Mouse (Mus musculus): Measurements from ENCODE around the gene Gna13. TPM values are rescaled to one million over a fixed set of nuclear protein-coding genes. Genes with fewer than 3 reads are reported as not detected.

Gene Gna13
- polyA plus RNA-seq, 1 experiment from 2014 or later: 20.8 TPM

DNA sequence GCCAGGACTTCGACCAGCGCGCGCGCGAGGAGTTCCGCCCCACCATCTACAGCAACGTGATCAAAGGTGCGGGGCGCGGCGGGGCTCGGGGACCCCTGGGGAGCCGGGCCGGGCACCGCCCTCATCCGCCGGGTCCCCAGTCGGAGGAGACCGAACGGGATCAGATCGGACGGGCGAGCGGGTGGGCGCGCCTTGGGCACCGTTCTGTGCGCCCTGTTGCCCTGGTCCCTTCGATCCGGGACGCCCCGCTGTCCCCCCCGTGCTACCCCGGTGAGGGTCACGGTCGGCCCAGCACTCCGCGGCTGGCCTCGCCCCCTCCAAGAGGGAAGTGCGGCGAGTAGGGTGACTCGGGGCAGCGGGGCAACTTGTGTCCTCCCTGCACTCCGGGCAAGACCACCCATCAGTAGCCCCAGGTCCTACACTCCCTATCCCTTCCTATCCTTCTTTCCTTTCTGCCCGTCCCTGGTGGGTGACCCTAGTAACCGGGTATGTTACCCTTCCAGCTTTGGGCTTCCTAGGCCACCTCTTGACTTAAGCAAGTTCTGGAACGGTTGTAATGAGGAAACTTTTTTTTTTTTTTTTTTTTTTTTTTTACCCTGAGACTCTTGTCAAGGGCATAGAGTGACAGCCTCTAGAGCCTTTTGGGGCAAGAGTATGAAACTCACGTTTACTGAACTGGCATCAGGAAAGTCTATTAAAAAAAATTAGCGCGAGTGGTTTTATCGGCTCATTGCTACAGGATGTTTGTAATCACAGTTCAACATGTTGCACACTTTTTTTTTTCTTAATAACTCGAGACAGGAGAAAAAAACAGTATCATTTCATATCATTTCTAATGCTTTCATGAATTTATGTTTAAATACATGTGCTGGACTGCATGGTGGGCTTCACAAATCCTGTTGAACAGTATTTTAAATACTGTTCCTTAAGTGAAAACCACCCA, 831 bp downstream of the Gna13 start:
- Histone ChIP-seq H3K4me3 (replicated peaks) (peak overlapping the region; percentile 97), H3K27me3 (peaks cover 3% of the 10 kb centered on the region; the same call in 1 of the 2 replicates), H3K4me1 (peaks cover 51% of the 10 kb centered on the region), H3K9me3 (replicated peaks) (no peaks in the 10 kb centered on the region), H3K4me2 (peak overlapping the region; percentile 72), H3K9ac (peak overlapping the region; percentile 96), H3K36me3 (peaks cover 24% of the 10 kb centered on the region), H3K27ac (peak overlapping the region; percentile 98)
- ATAC-seq (replicated peaks; ENCODE audit: low FRiP score): peak; percentile 73
- 2% methylated on average over 53 of the region's 53 CpGs for WGBS

DNA sequence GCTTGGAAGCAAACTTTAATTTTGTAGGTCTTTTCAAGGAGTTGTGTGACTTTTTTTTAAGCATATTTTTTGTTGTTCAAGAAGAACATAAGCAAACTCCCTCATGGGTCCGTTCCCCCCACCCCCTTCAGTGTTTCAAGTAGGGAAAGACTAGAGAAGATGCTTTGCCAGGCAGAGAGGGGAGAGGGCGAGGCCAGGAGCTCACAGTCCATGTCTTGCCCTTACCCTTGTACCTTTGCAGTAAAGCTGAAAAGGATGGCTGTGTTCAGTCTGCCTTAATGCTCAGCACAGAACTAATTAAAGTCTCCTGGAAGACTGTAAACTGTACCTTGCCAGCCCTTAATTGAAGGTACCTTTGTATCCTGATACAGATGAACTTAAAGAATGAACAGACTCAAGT, 1.7 kb downstream of the Gna13 start:
- Histone ChIP-seq H3K9me3 (replicated peaks) (no peaks in the 10 kb centered on the region), H3K27ac (0 out of 2 replicates have a peak overlapping the region, but pooled peaks have one; percentile 32), H3K36me3 (peaks cover 31% of the 10 kb centered on the region), H3K4me2 (peak overlapping the region; percentile 72), H3K27me3 (peaks cover 3% of the 10 kb centered on the region; the same call in 1 of the 2 replicates), H3K9ac (0 out of 2 replicates have a peak overlapping the region, but pooled peaks have one; percentile 17), H3K4me3 (replicated peaks) (peak overlapping the region; percentile 97), H3K4me1 (peaks cover 56% of the 10 kb centered on the region)
- 58% methylated on average over 2 of the region's 2 CpGs for WGBS
- ATAC-seq (replicated peaks; ENCODE audit: low FRiP score): no peak

DNA sequence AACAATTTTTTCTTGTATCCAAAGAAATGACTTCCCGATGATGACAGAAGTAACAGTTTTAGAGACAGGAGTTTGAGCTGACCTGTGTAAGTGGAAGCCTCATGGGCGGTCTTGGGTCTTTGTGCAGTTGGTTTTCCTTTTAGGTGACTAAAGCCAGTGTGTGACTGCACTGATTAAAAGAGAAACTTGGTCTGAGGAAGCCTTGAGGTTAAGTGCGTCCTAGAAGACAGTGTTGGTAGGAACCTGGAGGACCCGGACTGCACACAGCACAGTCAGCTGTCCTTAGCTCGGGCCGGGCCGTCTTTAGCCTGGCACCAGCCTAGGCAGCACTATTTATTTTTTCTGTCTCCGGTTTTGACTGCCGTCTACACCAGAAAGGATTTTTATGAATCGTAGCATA, 2.2 kb downstream of the Gna13 start:
- H3K4me2 ChIP-seq: peak overlapping the region; percentile 72
- no peaks in the 10 kb centered on the region for H3K9me3 ChIP-seq (replicated peaks)
- H3K27me3 ChIP-seq: no peaks in the 10 kb centered on the region; the same call in 1 of the 2 replicates
- H3K36me3 ChIP-seq: peaks cover 31% of the 10 kb centered on the region
- H3K4me3 ChIP-seq (replicated peaks): peak overlapping the region; percentile 97
- WGBS: 79% methylated on average over 10 of the region's 10 CpGs
- ATAC-seq (replicated peaks; ENCODE audit: low FRiP score): no peak
- H3K27ac ChIP-seq: 0 out of 2 replicates have a peak overlapping the region, but pooled peaks have one; percentile 32
- H3K9ac ChIP-seq: no peak overlapping the region; the same call in 1 of the 2 replicates
- H3K4me1 ChIP-seq: peaks cover 56% of the 10 kb centered on the region

DNA sequence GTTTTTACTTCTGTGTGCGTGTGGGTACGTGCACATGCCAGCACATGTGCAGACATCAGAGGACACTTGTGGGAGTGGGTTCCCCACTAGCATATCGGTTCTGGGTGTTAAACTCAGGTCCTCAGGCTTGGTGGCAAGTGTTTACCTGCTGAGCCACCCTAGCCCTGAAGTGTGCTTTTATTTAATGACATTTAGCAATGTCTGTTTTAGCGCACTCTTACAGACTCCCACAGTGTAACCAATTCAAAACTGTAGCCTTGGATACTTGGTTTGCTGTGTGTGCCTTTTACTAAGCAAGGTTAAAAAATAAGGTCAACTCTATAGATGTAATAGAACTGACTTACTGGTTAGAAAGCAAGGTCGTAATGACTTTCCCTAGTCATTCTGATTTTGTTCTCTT, 3.2 kb downstream of the Gna13 start:
- no peak overlapping the region for H3K4me3 ChIP-seq (replicated peaks)
- H3K9ac ChIP-seq: no peak overlapping the region
- 92% methylated on average over 5 of the region's 5 CpGs for WGBS
- H3K4me1 ChIP-seq: peaks cover 54% of the 10 kb centered on the region
- peaks cover 31% of the 10 kb centered on the region for H3K36me3 ChIP-seq
- no peaks in the 10 kb centered on the region for H3K9me3 ChIP-seq (replicated peaks)
- no peak overlapping the region for H3K4me2 ChIP-seq
- H3K27ac ChIP-seq: no peak overlapping the region
- no peaks in the 10 kb centered on the region for H3K27me3 ChIP-seq
- no peak for ATAC-seq (replicated peaks; ENCODE audit: low FRiP score)

DNA sequence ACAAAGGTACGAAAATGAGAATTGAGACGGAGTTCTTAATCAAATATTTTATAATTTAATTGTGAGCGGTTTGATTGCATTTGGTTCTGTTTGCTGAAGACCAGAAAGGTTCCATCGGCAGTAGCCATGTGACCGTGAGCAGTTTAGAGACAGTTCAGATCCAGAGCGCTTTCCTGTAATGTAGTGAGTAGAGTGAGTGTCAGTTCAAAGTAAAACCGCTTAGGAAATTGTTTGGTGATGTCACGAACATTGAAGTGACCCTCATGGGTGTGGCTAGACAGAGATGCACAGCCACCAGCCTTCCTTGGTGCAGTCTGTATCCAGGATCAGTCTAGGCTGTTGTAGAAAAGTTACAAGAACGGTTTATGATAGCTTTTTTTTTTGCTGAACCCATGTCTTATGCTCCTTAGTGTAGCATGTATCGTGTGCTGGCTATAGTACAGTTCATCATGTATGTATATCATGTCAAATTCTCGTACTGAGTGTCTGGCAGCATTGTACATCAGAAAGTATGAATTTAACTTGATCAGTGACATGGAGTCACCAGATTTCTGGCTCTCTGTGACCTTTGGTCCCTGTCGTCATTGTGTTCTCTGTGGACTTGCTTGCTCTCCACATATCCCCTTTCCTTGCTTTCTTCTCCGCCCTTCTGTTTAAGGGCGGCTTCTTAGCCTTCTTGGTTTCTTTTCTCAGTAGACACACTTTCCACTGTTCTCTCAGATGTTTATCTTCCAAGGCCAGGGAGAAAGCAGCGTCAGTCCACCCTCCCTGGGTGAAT, 4.4 kb downstream of the Gna13 start:
- Histone ChIP-seq H3K27ac (no peak overlapping the region; the same call in 1 of the 2 replicates), H3K9ac (no peak overlapping the region), H3K9me3 (replicated peaks) (no peaks in the 10 kb centered on the region), H3K4me3 (replicated peaks) (no peak overlapping the region), H3K36me3 (peaks cover 31% of the 10 kb centered on the region), H3K4me1 (peaks cover 44% of the 10 kb centered on the region), H3K27me3 (no peaks in the 10 kb centered on the region), H3K4me2 (no peak overlapping the region)
- ATAC-seq (replicated peaks; ENCODE audit: low FRiP score): no peak
- 74% methylated on average over 15 of the region's 15 CpGs for WGBS

DNA sequence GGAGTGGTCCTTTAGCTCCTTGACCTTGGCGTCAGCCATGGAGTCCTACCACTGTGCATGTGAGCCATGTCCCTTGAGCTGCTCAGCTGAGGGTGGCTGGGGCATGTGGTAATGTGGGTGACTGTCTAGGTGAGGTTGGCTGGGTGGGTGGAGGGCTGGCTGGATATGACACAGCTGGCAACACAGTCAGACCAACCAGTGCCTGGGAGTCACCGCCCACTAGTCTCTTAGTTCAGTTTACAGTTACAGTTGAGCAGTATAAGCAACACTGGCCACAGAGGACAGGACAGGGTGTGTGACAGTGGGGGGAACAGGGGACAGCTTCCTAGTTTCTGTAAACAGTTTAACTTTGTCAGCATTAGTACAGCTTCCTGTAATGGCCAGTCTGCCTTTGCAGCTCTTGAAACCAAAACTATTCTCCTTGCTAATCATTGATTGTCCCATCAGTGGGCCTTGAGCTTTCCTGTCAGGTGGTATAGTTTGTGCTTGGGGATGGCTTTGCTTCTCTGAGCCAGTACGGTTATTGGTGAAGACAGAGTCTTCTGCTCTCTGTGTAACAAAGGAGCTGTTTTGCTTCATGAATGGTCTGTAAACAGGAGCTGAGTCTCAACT, 6.5 kb downstream of the Gna13 start:
- Histone ChIP-seq H3K27ac (peak overlapping the region; percentile 28; the same call in 1 of the 2 replicates), H3K36me3 (peaks cover 38% of the 10 kb centered on the region), H3K9me3 (replicated peaks) (no peaks in the 10 kb centered on the region), H3K9ac (no peak overlapping the region), H3K4me2 (no peak overlapping the region), H3K4me3 (replicated peaks) (no peak overlapping the region), H3K4me1 (peaks cover 43% of the 10 kb centered on the region), H3K27me3 (no peaks in the 10 kb centered on the region)
- WGBS: 76% methylated on average over 3 of the region's 3 CpGs
- peak; percentile 33; the same call in 1 of the 2 replicates for ATAC-seq (replicated peaks; ENCODE audit: low FRiP score)

DNA sequence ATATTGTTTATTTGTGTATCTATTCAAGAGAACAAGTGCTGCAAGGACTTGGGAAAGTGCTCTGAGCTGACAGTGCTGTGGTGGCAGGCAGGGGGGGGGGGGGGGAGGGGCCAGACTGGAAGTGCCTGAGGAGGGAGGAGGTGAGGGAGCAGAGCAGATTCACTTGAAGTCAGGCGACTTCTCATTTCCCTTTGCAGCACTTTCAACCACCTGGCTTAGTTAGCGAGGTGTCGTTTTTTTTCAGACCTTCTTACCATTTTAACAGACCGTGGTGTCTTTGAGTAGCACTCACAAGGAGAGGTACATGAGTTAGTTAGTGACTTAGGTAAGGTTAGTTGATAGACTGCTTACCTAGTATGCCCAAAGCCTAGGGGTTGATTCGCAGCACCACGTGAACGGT, 12.8 kb downstream of the Gna13 start:
- Histone ChIP-seq H3K4me3 (replicated peaks) (no peak overlapping the region), H3K9me3 (replicated peaks) (no peaks in the 10 kb centered on the region), H3K27ac (no peak overlapping the region), H3K4me2 (no peak overlapping the region), H3K36me3 (peaks cover 7% of the 10 kb centered on the region; the same call in 1 of the 2 replicates), H3K9ac (no peak overlapping the region), H3K4me1 (peaks cover 24% of the 10 kb centered on the region), H3K27me3 (no peaks in the 10 kb centered on the region)
- no peak for ATAC-seq (replicated peaks; ENCODE audit: low FRiP score)
- WGBS: 78% methylated on average over 7 of the region's 7 CpGs

DNA sequence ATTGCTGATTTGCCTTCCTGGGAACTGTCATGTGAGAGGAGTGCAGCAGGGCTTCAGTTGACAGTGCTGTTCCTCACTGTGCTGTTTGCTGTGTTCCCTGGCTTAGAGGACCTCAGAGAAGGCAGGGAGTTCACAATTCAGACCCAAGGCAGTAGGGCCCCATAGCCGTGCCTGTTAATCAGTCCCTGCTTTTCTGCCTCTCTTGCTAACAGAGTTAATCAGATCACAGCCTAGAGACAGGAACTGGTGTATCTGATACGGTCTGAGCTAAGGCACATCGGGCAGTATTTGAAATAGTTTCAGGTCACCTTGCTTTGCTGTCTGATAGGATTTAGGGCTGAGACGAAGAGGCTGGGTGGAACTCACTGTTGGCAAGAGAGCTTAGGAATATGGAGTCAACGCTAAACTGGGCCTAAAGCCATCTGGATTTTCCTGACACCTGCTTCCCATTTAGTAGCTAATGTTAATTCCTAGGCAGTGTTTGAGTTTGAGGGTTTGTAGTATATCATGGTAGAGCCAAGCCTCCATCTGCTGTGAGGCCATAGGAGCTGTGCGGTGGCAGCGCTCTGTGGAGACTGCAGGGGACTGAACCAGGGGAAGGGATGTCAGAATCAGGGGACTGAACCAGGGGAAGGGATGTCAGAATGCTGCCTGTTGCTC, 14.0 kb downstream of the Gna13 start:
- no peak for ATAC-seq (replicated peaks; ENCODE audit: low FRiP score)

DNA sequence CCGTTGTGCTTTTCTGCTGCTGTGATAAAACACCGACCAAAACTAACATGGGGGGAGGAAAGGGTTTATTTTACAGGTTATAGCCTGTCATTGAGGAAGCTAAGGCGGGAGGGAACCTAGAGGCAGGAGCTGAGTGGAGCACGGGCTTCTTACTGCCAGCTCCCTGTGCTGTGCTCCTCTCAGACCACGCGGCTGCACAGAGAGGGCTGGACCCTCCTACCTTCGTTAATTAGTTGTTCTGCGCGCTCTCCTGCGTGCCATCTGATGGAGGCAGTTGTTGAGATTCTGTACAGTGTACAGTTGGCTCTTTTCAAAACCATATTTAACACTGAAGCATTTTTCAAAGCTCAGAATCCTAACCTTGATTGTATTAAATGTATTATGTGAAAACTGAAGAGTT, 14.8 kb downstream of the Gna13 start:
- H3K36me3 ChIP-seq: peaks cover 7% of the 10 kb centered on the region; the same call in 1 of the 2 replicates
- peak; percentile 49; the same call in 1 of the 2 replicates for ATAC-seq (replicated peaks; ENCODE audit: low FRiP score)

More for the DNA sequence above, 14.0 kb downstream of the Gna13 start:
- Histone ChIP-seq H3K9me3 (replicated peaks) (no peaks in the 10 kb centered on the region), H3K36me3 (peaks cover 7% of the 10 kb centered on the region; the same call in 1 of the 2 replicates), H3K4me3 (replicated peaks) (no peak overlapping the region), H3K4me2 (no peak overlapping the region), H3K27ac (peak overlapping the region; percentile 18; the same call in 1 of the 2 replicates), H3K27me3 (no peaks in the 10 kb centered on the region), H3K9ac (no peak overlapping the region), H3K4me1 (peaks cover 24% of the 10 kb centered on the region)
- WGBS: 54% methylated on average over 7 of the region's 7 CpGs

DNA sequence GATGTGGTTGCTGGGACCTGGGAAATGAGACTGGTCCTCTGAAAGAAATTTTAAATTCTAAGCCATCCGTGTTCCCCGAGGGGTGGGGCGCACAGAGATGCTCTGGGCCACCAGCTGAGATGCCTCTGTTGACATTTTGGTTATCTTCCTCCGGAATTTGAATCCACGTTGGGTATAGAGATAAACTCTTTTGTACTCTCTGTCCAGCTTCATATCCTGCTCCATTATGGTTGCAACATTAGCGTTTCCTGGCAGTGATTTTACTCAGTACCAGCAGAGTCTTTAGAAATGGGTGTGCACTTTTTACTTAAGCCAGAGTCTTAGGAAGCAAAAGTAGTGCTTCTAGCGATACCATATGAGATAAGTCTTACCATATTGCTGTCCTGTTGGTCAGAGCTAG, 15.4 kb downstream of the Gna13 start:
- Histone ChIP-seq H3K4me3 (replicated peaks) (no peak overlapping the region), H3K9ac (no peak overlapping the region), H3K27me3 (no peaks in the 10 kb centered on the region), H3K9me3 (replicated peaks) (no peaks in the 10 kb centered on the region), H3K27ac (no peak overlapping the region), H3K4me2 (no peak overlapping the region), H3K4me1 (peaks cover 24% of the 10 kb centered on the region), H3K36me3 (peaks cover 7% of the 10 kb centered on the region; the same call in 1 of the 2 replicates)
- WGBS: 65% methylated on average over 7 of the region's 7 CpGs
- no peak for ATAC-seq (replicated peaks; ENCODE audit: low FRiP score)

More for the DNA sequence above, 14.8 kb downstream of the Gna13 start:
- Histone ChIP-seq H3K27me3 (no peaks in the 10 kb centered on the region), H3K27ac (no peak overlapping the region), H3K9ac (no peak overlapping the region), H3K9me3 (replicated peaks) (no peaks in the 10 kb centered on the region), H3K4me2 (no peak overlapping the region), H3K4me1 (peaks cover 24% of the 10 kb centered on the region), H3K4me3 (replicated peaks) (no peak overlapping the region)
- 25% methylated on average over 10 of the region's 10 CpGs for WGBS

DNA sequence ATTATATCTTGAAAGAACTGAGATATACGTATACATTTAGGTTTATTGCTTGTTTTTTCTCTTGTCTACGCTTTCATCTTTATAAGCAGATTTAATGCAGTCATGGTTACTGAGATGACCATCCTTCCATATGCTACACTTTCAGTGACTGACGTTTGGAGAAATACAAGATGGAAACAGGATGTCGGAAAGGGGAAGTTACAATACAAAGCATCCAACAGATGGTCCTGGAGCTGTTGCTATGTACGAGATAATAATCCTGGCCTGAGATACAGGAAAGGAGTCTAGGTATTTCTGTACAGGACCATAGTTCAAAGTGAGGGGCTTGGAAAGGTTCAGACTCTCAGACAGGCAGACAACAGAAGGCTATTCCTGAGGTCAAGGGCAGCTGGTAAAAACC, 18.0 kb downstream of the Gna13 start:
- 72% methylated on average over 5 of the region's 5 CpGs for WGBS
- ATAC-seq (replicated peaks; ENCODE audit: low FRiP score): no peak
- Histone ChIP-seq H3K4me3 (replicated peaks) (no peak overlapping the region), H3K27me3 (no peaks in the 10 kb centered on the region), H3K36me3 (no peaks in the 10 kb centered on the region), H3K4me2 (no peak overlapping the region), H3K27ac (no peak overlapping the region), H3K4me1 (peaks cover 33% of the 10 kb centered on the region), H3K9me3 (replicated peaks) (no peaks in the 10 kb centered on the region), H3K9ac (no peak overlapping the region)
